Mouse (Mus musculus) G1E (cell line): Measurements from ENCODE around the gene H2-M10.2.

ENCODE experiments used
- CTCF ChIP-seq: IDR thresholded peaks from 2 replicates; pipeline ENCODE4 v1.5.1; 2012; ENCODE audit warnings: low read depth, low read length, inconsistent platforms, mixed read lengths
- TAL1 ChIP-seq: conservative IDR thresholded peaks from 2 replicates; pipeline ENCODE4 v1.6.1; 2012; ENCODE audit warnings: low read depth, low read length, inconsistent platforms, mixed read lengths

- TF ChIP-seq CTCF (no peak), TAL1 (no peak)
Observed at GRCm38 (mm10) chr17:36270956-36271585, 15.2 kb downstream of the H2-M10.2 start.
